Mouse (Mus musculus) cerebellum, adult 9-10 months (tissue): ENCODE measurements around the gene Fubp3.

ENCODE experiments used
- DNase-seq: peaks from one replicate; pipeline ENCODE4 v3.0.0; 2022

The Fubp3 gene

GRCm38 (mm10) chr2:31633531-31633930 is 61.1 kb downstream of the Fubp3 start:
- no peak for DNase-seq

- no peak for DNase-seq
Observed at GRCm38 (mm10) chr2:31635281-31636137, 63.1 kb downstream of the Fubp3 start.

- DNase-seq: no peak
Observed at GRCm38 (mm10) chr2:31636138-31636741, 63.8 kb downstream of the Fubp3 start.

- no peak for DNase-seq
Observed at GRCm38 (mm10) chr2:31636742-31637141, 64.3 kb downstream of the Fubp3 start.

- DNase-seq: no peak
Observed at GRCm38 (mm10) chr2:31637311-31637710, 64.9 kb downstream of the Fubp3 start.

GRCm38 (mm10) chr2:31637807-31638206 is 65.4 kb downstream of the Fubp3 start:
- no peak for DNase-seq

GRCm38 (mm10) chr2:31638581-31639465 is 66.4 kb downstream of the Fubp3 start:
- no peak for DNase-seq

- DNase-seq: no peak
Observed at GRCm38 (mm10) chr2:31639466-31639760, 67.0 kb downstream of the Fubp3 start.

- DNase-seq: no peak
Observed at GRCm38 (mm10) chr2:31639901-31640608, 67.6 kb downstream of the Fubp3 start, which contains the start of gene Prdm12. Gene Prdm12, plus strand, starts transcription at chr2:31640037.

- DNase-seq: no peak
Observed at GRCm38 (mm10) chr2:31640609-31641507, 68.4 kb downstream of the Fubp3 start.

GRCm38 (mm10) chr2:31641508-31641830 is 69.0 kb downstream of the Fubp3 start:
- DNase-seq: no peak

GRCm38 (mm10) chr2:31641929-31642328 is 69.5 kb downstream of the Fubp3 start:
- DNase-seq: no peak

GRCm38 (mm10) chr2:31653971-31654853 is 81.8 kb downstream of the Fubp3 start:
- DNase-seq: no peak

- peak; percentile 59 for DNase-seq
Observed at GRCm38 (mm10) chr2:31654854-31655559, 82.6 kb downstream of the Fubp3 start.

GRCm38 (mm10) chr2:31656374-31656773 is 83.9 kb downstream of the Fubp3 start:
- DNase-seq: no peak

GRCm38 (mm10) chr2:31662939-31663803 is 90.7 kb downstream of the Fubp3 start:
- no peak for DNase-seq

GRCm38 (mm10) chr2:31663804-31664180 is 91.3 kb downstream of the Fubp3 start:
- DNase-seq: no peak
